ENCODE assay signal across 1 mouse cellular context in the genomic region with DNA sequence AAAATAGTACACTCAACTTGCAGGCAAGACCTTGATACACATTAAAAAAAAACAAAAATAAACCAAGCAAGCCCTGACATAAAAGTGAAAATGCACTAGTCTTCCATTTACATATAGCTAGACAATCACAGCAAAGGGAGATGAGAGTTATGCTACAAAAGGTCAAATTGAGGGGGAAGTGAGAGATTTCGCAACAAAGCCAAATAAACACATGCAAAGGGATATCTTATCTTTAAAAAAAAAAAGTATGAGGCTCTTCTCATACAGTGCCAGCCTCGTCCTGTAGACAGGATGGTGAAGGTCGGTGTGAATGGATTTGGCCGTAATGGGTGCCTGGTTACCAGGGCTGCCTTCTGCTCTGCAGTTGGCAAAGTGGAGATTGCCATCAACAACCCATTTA.
TF ChIP-seq lines count a peak whose summit lies in the region.

No protein-coding gene starts in this region.

TF ChIP-seq in MEL, 35 proteins besides CTCF, POLR2A, EP300 and RAD21:
- peak; percentile 64 for TF ChIP-seq ZNF384 (IDR thresholded peaks at IDR 0.05; ENCODE audit: low read depth, low read length)
- peak; percentile 36; the same call in 1 of the 2 replicates for TF ChIP-seq ETS1 (IDR thresholded peaks at IDR 0.05; ENCODE audit: low read depth, low read length)
- no peak for TF ChIP-seq GABPA (IDR thresholded peaks at IDR 0.05; ENCODE audit: low read depth, low read length)
- TF ChIP-seq RCOR1 (IDR thresholded peaks at IDR 0.05; ENCODE audit: low read depth, low read length), result peak; percentile 88
- 0 out of 2 replicates have a peak, but pooled peaks have one; percentile 8 for TF ChIP-seq MAX (IDR thresholded peaks at IDR 0.05; ENCODE audit: low read length)
